Mouse (Mus musculus): ENCODE results near the gene Rpl35a.

GRCm38 (mm10) chr16:33048004-33048403 is 8.2 kb upstream of the Rpl35a start:
- TF ChIP-seq CTCF (IDR thresholded peaks at IDR 0.05) (no peak), EP300 (IDR thresholded peaks at IDR 0.05) (no peak)
